Mouse (Mus musculus) right cerebral cortex, postnatal 25 days (tissue): ENCODE data around the gene Cep63.

ENCODE experiments used
- DNase-seq: peaks from one replicate; pipeline ENCODE4 v3.0.0; 2022

Cep63 gene

GRCm38 (mm10) chr9:102629052-102629451 is 2.7 kb upstream of the Cep63 start:
- DNase-seq = no peak

DNA sequence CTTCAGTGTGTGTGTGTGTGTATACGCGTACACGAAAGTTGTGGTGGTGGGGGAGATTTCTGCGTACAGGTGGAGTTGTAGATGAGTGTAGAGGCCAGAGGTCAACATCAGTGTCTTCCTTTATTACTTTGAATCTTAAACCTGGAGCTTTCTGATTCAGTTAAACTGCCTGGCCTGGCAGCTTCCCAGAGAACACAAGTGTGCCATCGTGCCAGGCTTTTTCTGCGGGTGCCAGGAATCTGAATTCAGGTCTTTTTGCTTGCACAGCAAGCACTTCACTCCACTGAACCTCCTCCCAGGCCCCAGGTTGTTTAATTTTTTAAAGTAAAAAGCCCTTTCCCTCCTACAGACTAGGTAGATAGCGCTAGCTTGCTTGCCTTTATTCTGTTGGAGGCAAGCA is 1.1 kb upstream of the Cep63 start:
- no peak for DNase-seq

GRCm38 (mm10) chr9:102626839-102627225 is 498 bp upstream of the Cep63 start:
- no peak for DNase-seq

DNA sequence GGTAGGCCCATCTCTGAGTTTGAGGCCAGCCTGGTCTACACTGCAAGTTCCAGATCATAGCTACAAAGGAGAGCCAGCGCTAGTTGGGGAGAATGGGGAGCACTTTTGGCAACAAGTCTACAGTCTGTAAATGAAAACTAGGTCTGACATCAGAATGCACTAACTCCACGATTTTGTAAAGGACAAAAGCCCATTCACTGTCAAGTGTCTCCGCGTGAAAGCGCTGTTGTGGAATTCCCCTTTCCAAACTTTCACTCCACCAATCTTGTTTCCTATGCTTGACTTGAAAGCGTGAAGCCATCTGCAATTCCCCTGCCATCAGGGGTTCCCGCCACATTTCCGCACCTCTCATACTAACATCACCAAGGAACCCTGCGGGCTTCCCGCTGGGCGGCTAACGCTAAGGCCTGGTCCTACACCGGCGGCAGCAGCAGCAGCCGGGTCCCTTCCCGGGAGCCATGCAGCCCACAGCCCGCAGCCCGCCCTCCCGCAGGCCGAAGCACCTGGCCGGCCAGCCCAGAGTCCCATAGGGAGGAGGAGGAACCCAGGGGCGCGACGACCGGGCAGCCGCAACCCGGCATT is 842 bp downstream of the Cep63 start:
- no peak for DNase-seq

DNA sequence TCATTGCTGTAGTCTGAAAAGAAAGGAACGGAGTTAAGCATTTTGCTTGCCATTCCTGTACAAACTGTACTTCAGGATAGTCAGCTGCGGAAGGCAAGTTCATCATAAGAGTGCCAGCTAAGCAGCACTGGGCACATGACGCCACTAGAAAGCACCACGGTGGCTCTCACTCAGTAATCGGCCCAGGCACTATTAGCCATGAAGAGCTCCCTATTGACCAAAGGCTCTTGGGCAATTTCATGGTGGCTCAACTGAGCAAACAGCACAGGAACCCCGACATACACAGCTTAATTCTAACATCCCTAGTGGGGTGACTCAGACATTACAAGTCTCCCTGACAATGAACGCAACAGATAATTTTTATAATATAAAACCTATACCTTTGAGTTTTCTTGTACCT is 2.8 kb downstream of the Cep63 start:
- DNase-seq = no peak

DNA sequence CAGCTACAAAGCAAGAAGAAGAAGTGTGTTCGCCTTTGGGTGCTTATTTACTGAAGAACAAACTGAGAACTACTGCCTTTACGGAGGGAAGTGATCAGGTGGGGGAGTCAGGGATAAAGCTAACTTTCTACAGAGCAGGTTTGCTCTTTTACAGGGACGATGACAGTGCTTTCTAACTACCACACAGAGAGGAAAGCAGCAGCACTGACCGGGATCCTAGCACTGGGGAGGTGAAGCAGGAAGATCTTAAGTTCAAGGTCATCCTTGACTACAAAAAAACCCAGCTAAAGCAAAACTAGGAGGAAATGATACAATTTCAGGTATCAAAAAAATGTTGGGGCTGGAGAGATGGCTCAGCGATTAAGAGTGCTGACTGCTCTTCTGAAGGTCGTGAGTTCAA is 3.5 kb downstream of the Cep63 start:
- DNase-seq = no peak

DNA sequence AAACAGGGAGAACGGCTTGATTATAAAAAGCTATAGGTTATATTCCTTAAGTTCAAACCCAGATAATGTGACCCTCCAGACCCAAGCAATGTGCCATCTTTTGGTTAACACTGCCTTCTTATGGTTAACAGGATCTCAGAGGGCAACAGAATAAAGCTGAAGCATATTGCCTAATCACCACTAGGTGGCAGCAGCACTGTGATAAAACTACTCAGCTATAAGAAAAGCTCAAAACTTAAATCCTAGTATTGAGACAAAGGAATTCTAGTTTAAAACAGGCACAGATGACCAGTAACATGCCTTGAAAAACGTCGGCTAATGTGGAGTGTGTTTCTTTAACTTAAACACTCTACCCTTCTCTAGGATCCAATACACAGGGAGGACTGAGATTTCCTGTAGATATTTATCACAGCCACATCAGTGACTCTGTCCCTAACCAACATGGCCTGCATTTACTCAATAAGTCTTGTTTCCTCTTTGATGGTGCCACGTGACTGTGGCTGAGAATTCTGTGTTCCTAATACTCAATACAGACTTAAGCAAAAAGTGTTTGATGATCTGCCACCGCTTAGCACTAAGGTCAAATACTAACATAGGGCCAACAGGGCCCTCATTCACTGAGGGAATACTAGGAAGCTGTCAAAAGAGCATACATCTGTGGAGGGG is 4.0 kb downstream of the Cep63 start:
- no peak for DNase-seq

DNA sequence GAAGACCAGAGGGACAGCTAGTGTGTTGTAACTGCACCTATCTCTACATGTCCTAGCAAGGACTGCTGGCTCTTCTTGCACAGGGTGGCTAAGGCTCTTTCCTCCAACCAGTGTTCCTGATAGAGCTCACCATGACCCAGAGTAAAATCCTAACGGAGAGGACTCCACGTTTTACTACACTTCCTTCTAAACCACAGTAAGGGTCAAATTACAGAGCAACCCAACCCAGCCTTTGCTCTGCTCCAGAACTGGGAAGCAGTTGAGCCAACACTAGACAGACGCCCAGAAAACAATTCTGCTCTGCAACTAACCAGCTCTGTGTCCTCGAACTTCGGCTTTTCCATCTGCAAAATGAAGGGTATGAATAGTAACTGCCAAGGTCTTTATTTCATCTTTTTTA is 4.9 kb downstream of the Cep63 start:
- DNase-seq = no peak

DNA sequence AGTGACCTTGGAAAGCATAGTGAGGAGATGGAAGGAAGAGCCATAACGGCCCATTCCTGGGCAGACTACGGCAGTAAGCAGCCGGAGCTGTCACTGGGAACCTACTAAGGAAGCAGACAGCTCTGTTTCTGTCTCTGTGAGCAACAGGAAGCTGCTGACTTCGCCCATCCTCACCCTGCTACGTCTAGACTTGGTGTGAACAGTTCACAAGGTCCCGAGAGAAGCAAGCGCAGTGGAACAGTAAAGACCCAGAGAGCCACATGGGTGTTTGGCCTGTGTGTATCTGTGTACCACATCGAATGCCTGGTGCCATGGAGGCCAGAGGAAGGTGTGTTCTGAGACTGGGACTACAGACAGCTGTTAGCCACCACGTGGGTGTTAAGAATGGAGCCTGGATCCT is 10.1 kb downstream of the Cep63 start:
- no peak for DNase-seq

GRCm38 (mm10) chr9:102615071-102615470 is 11.3 kb downstream of the Cep63 start:
- no peak for DNase-seq

GRCm38 (mm10) chr9:102609221-102609620 is 17.1 kb downstream of the Cep63 start:
- no peak for DNase-seq

DNA sequence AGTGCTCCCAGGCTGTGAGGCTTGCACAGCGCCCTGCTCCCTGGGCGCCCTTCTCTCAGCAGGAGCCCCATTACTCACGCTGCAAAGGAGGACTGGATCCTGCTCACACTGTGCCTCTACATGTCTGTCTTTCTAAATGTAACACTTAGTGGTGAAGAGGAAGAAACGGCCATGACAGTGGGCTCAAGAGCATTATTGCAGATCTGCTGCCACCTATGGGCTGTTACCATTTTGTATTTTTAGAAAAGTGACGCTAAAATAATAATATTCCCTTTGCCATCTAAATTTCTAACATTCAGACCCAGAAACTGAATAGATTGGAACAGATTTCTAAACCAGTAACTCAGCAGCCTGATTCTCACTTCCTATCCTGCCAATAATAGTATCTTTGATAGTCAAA is 18.9 kb downstream of the Cep63 start:
- DNase-seq = no peak

- no peak for DNase-seq
Observed at GRCm38 (mm10) chr9:102605162-102605561, 21.2 kb downstream of the Cep63 start.

GRCm38 (mm10) chr9:102601666-102602065 is 24.7 kb downstream of the Cep63 start:
- DNase-seq = no peak

DNA sequence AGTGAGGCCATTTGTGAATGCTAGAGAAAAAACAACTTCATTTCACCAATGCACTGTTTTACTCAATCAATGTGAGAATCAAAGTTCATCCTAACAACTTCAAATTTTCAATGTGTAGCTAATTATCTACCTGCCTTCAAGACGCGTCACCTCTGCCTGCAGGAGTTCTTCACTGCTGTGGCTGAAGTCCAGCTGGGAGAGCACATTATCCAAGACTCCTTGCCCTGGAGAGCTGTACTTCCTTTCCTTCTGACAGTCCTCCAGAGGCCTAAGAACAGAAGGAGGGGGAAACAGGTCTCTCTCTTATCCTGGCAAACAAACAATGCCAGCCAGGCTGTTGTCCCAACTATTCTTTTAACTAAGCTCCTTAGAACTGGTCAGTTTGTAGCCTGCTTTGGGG is 25.1 kb downstream of the Cep63 start:
- no peak for DNase-seq

GRCm38 (mm10) chr9:102595662-102596436 is 30.5 kb downstream of the Cep63 start:
- no peak for DNase-seq

DNA sequence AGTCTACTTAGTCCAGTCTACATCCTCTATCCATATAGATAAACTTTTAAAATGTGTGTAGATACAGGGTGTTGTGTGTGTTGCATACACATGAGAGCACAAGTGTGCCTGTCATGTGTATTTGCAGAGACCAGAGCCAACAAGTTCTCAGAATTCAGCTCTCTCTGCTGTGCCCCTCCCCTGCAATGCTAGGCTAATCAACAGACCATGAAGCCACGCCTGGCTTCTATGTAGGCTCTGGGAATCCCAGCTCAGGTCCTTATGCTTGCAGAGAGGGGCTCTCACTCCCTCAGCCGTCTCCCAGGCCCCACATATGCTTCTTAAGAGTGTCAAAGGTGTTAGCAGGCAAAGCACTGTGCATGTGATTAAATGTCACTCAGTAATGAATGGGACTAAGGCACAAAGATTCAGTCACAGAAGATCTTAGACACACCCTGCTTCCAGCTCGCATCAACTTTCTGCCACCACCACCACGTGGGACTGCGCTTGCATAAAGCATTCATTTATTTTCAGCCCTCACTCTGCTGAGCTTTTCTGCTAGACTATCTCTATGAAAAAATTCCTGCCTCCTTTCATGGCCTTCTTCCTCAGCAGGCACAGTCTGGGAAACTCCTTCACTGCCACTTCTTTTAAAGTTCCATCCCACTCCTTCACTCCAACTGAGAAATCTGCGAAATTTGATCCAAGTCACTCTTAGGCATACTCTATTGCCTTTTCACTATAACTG is 31.5 kb downstream of the Cep63 start:
- no peak for DNase-seq

DNA sequence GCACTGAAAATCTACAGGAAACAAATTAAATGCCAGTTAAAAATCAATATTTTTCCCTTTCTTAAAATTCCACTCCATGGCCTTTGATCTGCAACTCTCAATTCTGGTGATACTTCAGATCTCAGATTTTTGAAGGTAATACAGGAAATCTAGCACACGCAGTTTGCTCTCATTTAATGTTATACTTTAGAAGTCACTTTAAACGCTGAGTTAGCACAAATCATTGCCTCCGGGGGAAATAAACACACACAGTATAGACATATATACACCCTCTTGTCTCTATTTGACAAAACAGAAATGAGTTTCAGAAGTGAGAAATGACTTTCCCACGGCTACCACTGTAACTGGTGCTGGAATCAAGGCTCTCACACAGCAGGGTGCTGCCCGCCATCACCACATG is 39.0 kb downstream of the Cep63 start:
- no peak for DNase-seq

- DNase-seq = peak; percentile 7
Observed at GRCm38 (mm10) chr9:102581921-102582469, 44.3 kb downstream of the Cep63 start.

GRCm38 (mm10) chr9:102577480-102577879 is 48.9 kb downstream of the Cep63 start:
- no peak for DNase-seq

GRCm38 (mm10) chr9:102572888-102573287 is 53.4 kb downstream of the Cep63 start:
- no peak for DNase-seq

GRCm38 (mm10) chr9:102558463-102558862 is 67.9 kb downstream of the Cep63 start:
- no peak for DNase-seq

- no peak for DNase-seq
Observed at GRCm38 (mm10) chr9:102553781-102554180, 72.6 kb downstream of the Cep63 start.
